Mouse (Mus musculus): Measurements from ENCODE around the gene Cnn3.

GRCm38 (mm10) chr3:121417379-121418250 is 8.7 kb upstream of the Cnn3 start:
- TF ChIP-seq CTCF (conservative IDR thresholded peaks at IDR 0.05; ENCODE audit: low read length), result no peak
- TF ChIP-seq NANOG (IDR thresholded peaks at IDR 0.05; ENCODE audit: borderline replicate concordance, low read length), result no peak
- TF ChIP-seq POU5F1 (IDR thresholded peaks at IDR 0.05; ENCODE audit: borderline replicate concordance, low read length), result no peak
